Mouse (Mus musculus): ENCODE data around the gene Tnfrsf1b.

DNA sequence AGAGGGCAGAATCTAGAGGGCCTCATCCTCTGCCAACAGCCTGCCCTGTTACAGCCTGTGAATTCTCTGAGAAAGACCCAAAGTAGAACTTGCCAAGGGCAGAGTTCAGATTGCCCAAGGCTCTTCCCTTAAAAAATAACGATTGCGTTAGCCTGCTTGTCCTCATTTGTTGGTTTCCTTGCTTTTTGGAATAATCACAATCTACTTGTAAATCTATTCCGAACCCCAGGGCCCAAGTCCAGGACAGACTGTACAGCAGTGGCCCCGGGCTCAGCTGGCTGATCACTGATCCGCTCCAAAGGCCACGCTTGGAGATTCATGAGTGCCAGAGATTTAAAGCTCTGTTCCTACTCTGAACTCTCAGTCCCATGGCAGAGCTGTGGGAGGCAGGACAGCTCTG is 34.3 kb upstream of the Tnfrsf1b start:
- no peak for TF ChIP-seq CTCF (IDR thresholded peaks at IDR 0.05)
- TF ChIP-seq EP300 (IDR thresholded peaks at IDR 0.05): 0 out of 2 replicates have a peak, but pooled peaks have one; percentile 44

All from lung, postnatal 0 days (tissue).